Mouse (Mus musculus) lung, adult 18-20 months (tissue): Measurements from ENCODE around the gene Myh7.
"Not testable (repeated sequence)": the region's sequence is repeated elsewhere in the genome, so short reads cannot be mapped to it uniquely, and the experiment has no call there.

Source experiments
- DNase-seq, 2 experiments: peaks; one replicate each; pipeline ENCODE4 v3.0.0; 2022; ENCODE audit warnings: mixed read lengths in 2 of 2

Gene Myh7

DNA sequence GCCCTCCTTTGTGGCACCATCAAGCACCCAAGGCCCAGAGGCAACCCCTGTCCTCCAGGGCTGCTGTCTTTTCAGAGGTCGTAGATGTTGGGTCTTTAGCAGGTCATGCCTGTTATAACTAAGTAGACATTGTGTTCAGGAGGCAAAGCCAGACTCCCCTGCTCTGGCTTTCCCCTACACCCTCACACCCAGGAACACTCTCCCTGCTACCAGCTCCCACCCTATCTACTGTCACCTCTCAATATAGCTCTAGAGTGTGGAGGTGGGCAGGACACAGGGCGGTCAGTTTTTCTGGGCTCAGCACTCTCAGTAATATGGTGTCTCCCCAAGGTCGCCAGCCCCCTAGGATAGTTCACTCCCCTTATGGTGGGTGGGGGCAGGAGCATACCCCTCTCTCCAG, 26.6 kb downstream of the Myh7 start:
- no peak for DNase-seq

GRCm38 (mm10) chr14:54966320-54966977, 28.0 kb downstream of the Myh7 start, which contains the start of gene Myh6:
Gene Myh6, minus strand, starts transcription at chr14:54966927.
- DNase-seq, result no peak

GRCm38 (mm10) chr14:54965631-54966030, 28.8 kb downstream of the Myh7 start:
- no peak for DNase-seq

DNA sequence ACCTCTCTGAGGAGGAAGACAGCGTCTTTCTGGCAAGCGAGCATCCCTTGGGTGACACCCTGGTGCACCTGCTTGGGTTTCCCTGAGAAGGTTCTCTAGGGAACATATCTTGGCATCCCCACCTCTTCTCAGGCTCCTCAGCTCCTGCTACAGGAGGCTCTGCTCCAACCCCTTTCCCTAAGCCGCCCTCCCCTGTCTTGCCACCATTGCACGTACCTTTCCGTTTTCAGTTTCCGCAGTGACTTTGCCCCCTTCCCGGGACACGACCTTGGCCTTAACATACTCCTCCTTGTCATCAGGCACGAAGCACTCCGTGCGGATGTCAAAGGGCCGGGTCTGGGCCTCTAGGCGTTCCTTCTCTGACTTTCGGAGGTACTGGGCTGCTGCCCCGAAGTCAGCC, 29.4 kb downstream of the Myh7 start:
- DNase-seq, result no peak

DNA sequence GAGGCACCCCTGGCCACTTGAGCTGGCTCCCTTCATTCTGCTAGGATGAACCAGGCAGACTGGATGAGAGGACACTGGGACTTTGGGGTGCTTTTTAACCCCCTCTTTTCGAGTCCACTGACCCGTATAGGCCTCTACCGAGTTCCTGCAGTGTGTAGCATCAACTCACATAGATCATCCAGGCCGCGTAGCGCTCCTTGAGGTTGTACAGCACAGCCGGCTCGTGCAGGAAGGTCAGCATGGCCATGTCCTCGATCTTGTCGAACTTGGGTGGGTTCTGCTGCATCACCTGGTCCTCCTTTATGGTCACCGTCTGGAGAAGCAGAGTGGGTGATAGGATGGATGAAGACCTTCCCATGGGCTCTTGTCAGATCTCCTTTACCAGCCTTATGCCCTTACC, 30.7 kb downstream of the Myh7 start:
- DNase-seq, result no peak

- DNase-seq, result no peak
These were observed 31.7 kb downstream of the Myh7 start for GRCm38 (mm10) chr14:54962714-54963113.

DNA sequence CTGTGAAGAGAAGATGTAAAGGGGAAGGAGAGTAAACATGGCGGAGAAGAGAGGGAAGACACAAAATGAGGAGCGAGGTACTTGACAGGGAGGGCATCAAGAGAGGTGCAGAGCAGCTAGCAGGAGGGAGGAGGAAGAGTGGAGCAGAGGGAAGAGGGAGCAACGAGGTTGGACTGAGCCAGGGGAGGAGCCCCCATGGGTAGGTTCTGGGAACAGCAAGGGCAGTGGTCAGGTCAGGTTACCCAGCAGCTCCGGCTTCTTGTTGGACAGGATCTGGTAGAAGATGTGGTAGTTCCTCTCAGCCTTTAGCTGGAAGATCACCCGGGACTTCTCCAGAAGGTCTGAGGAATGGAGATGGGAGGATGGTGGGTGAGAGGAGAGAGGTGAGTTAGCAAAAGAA, 32.9 kb downstream of the Myh7 start:
- no peak for DNase-seq

DNA sequence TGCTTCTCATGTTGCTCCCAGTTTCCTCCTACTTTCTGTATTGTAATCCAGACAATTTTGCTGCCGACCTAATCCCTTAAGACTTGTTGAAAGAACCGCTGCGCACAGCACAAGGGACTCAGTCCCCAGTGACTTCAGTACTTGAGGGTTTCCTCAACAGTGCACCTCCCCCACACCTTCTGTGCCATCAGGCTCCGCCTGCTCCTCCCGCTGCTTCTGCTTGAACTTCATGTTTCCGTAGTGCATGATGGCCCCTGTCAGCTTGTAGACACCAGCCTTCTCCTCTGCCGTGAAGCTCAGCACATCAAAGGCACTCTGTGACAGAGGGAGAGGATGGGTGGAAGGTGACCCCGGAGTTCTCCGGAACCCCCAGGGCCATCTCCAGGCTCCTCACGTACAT, 33.7 kb downstream of the Myh7 start:
- no peak for DNase-seq

- DNase-seq, result not testable (repeated sequence)
These were observed 34.4 kb downstream of the Myh7 start for GRCm38 (mm10) chr14:54959853-54960613.

- DNase-seq, result no peak
These were observed 35.2 kb downstream of the Myh7 start for GRCm38 (mm10) chr14:54959197-54959596.

DNA sequence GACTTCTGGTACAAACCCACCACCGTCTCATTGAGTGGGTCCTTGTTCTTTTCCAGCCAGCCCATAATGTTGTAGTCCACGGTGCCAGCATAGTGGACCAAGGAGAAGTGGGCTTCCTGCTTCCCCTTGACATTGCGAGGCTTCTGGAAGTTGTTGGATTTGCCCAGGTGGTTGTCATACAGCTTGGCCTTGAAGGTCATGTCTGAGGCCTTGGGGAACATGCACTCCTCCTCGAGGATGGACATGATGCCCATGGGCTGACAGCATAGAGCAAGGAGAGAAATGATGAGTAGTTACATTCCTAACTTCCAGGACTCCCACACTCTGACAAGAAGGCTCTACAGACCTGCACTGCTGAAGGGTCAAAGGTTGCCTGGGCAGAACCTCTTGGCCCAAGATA, 35.9 kb downstream of the Myh7 start:
- no peak for DNase-seq

GRCm38 (mm10) chr14:54956533-54956932, 37.9 kb downstream of the Myh7 start:
- DNase-seq, result no peak

- no peak for DNase-seq
These were observed 38.9 kb downstream of the Myh7 start for GRCm38 (mm10) chr14:54955481-54955880.

DNA sequence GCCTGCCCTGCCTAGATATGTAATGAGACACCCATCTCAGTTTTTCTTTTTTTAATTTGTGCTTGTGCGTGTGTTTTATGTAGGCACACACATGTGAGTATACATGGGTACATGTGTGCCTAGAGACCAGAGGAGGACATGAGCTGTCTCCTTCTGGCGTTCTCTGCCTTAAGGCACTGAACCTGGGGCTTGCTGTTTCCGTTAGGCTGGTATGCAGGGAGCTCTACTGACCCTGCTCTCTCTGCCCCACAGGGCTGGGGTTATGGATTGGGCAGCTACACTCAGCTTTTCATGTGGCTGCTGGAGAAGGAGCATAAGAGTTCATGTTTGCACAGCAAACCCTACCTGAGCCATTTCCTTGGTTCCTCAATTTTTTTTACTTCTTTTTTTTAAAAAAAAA, 40.0 kb downstream of the Myh7 start:
- DNase-seq, result no peak

GRCm38 (mm10) chr14:54953664-54954206, 40.7 kb downstream of the Myh7 start:
- DNase-seq, result no peak

DNA sequence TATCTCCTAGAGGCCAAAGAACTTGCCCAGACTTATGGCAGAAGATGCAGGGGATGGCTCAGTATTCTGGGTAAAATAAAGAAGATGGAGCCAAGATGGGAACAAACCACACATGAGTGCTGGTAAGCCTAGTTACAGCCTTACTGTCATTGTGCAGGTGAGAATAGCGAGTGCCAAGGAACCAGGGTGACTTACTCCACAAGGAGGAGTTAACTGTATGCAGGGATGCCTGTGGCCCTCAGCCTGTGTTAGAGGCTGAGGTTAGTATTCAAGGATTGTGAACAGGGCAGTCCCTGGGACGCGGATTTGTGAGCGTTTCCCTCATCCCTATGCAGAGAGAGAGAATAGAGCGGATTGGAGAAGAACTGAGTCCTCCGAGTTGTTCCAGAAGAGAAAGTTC, 42.8 kb downstream of the Myh7 start:
- DNase-seq, result no peak

- DNase-seq, result no peak
These were observed 43.9 kb downstream of the Myh7 start for GRCm38 (mm10) chr14:54950493-54950892.

DNA sequence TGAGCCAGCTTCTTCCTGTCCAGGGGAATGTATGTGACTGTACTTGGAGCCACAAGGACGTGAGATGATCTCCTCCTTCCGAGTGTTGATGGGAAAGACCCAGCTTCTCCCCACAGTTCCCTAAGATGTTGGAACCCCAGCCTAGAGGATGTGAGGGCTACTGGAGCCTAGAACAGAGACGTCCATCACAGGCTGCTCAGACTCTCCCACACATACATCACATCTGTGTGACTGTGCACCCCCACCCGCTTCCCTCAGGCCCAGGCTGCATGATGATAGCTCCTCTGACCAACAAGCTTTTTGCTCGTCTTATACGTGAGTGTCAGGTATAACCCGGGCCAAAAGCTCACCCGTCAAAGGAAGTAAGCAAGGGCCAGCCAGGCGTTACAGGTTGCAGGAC, 45.6 kb downstream of the Myh7 start:
- DNase-seq, result no peak

- not testable (repeated sequence) for DNase-seq
These were observed 47.4 kb downstream of the Myh7 start for GRCm38 (mm10) chr14:54947008-54947407.

- no peak for DNase-seq
These were observed 48.3 kb downstream of the Myh7 start for GRCm38 (mm10) chr14:54945975-54946704.

DNA sequence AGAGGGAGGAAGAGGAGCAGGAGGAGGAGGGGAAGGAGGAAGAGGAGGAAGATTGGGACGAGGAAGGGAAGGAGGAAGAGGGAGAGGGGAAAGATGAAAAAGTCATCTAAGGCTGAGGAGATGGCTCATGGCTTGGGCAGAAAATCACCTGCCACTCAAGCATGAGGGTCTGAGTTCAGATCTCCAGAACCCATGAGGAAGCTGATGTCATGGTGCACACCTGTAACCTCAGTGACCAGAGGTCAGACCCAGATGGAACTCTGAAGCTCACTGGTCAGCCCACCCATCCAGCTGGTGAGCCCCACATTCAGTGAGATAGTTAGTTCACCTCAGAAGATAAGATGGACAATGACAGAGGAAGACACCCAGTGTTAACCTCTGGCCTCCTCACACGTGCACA, 49.5 kb downstream of the Myh7 start:
- DNase-seq, result no peak

- DNase-seq, result no peak
These were observed 50.5 kb downstream of the Myh7 start for GRCm38 (mm10) chr14:54943971-54944370.

GRCm38 (mm10) chr14:54942479-54942878, 51.9 kb downstream of the Myh7 start:
- DNase-seq, result no peak
